Mouse (Mus musculus): ENCODE data around the gene Psap. TPM values are rescaled to one million over a fixed set of nuclear protein-coding genes. Genes with fewer than 3 reads are reported as not detected.

The Psap gene
- total RNA-seq, 2 experiments from 2014 or later = 1,035 to 1,192 TPM

GRCm38 (mm10) chr10:60263351-60263750, 14.1 kb upstream of the Psap start:
- no peak for DNase-seq

- DNase-seq = peak in 1 of 2 experiments; percentile 25
Observed at GRCm38 (mm10) chr10:60265252-60265651, 12.2 kb upstream of the Psap start.

- no peak for DNase-seq
Observed at GRCm38 (mm10) chr10:60266842-60267401, 10.5 kb upstream of the Psap start.

GRCm38 (mm10) chr10:60268738-60269137, 8.7 kb upstream of the Psap start:
- DNase-seq = no peak

GRCm38 (mm10) chr10:60269141-60270064, 8.0 kb upstream of the Psap start:
- DNase-seq = peak; percentile 53 to 59

- DNase-seq = no peak
Observed at GRCm38 (mm10) chr10:60271015-60271414, 6.4 kb upstream of the Psap start.

GRCm38 (mm10) chr10:60272241-60272640, 5.2 kb upstream of the Psap start:
- DNase-seq = no peak

- DNase-seq = no peak
Observed at GRCm38 (mm10) chr10:60273382-60273781, 4.0 kb upstream of the Psap start.

GRCm38 (mm10) chr10:60278006-60278399, 576 bp downstream of the Psap start:
- no peak for DNase-seq

- no peak for DNase-seq
Observed at GRCm38 (mm10) chr10:60278786-60279185, 1.4 kb downstream of the Psap start.

GRCm38 (mm10) chr10:60279290-60279940, 2.0 kb downstream of the Psap start:
- DNase-seq = no peak

- peak; percentile 40 to 70 for DNase-seq
Observed at GRCm38 (mm10) chr10:60279941-60280301, 2.5 kb downstream of the Psap start.

- DNase-seq = no peak
Observed at GRCm38 (mm10) chr10:60280353-60280752, 2.9 kb downstream of the Psap start.

- no peak for DNase-seq
Observed at GRCm38 (mm10) chr10:60281571-60282050, 4.2 kb downstream of the Psap start.

- DNase-seq = no peak
Observed at GRCm38 (mm10) chr10:60282116-60283014, 4.9 kb downstream of the Psap start.

- no peak for DNase-seq
Observed at GRCm38 (mm10) chr10:60284248-60284647, 6.8 kb downstream of the Psap start.

- no peak for DNase-seq
Observed at GRCm38 (mm10) chr10:60284676-60285111, 7.3 kb downstream of the Psap start.

- no peak for DNase-seq
Observed at GRCm38 (mm10) chr10:60285183-60285582, 7.8 kb downstream of the Psap start.

- DNase-seq = peak; percentile 54 to 65
Observed at GRCm38 (mm10) chr10:60285676-60286372, 8.4 kb downstream of the Psap start.

GRCm38 (mm10) chr10:60286546-60286945, 9.1 kb downstream of the Psap start:
- DNase-seq = no peak

- DNase-seq = no peak
Observed at GRCm38 (mm10) chr10:60287161-60287560, 9.7 kb downstream of the Psap start.
